Mouse (Mus musculus) embryonic fibroblast, embryonic 13.5 days (primary cell): ENCODE data around the gene Lat2. TPM values are rescaled to one million over a fixed set of nuclear protein-coding genes. Genes with fewer than 3 reads are reported as not detected.
A peak's percentile ranks its signal among the peaks of the same experiment; 100 is the strongest.
"Not testable (repeated sequence)": the region's sequence is repeated elsewhere in the genome, so short reads cannot be mapped to it uniquely, and the experiment has no call there.

ENCODE experiments used
- H3K27ac ChIP-seq: 2 replicates; pipeline ENCODE4 v1.5.1; 2012; ENCODE audit warnings: low read length, control low read depth, inconsistent platforms; ENCODE audit not compliant: insufficient read depth
- H3K4me1 ChIP-seq: 2 replicates; pipeline ENCODE4 v1.6.1; 2011; ENCODE audit warnings: low read length; ENCODE audit not compliant: control insufficient read depth, insufficient read depth
- H3K4me3 ChIP-seq: 2 replicates; pipeline ENCODE4 v1.5.1; 2011; ENCODE audit warnings: mild to moderate bottlenecking, control low read depth, low read length; ENCODE audit not compliant: insufficient read depth
- CTCF ChIP-seq: IDR thresholded peaks from 2 replicates; pipeline ENCODE4 v1.5.1; 2011; ENCODE audit warnings: mild to moderate bottlenecking, control low read depth, low read length, moderate library complexity, borderline replicate concordance; ENCODE audit not compliant: insufficient read depth
- POLR2A ChIP-seq: IDR thresholded peaks from 2 replicates; pipeline ENCODE4 v1.6.1; 2011; ENCODE audit warnings: low read depth, mild to moderate bottlenecking, control low read depth, low read length, moderate library complexity
- polyA plus RNA-seq: library from polyadenylated mRNA; stranded (reverse); fragments of >200 nt; gene quantifications from 2 replicates; pipeline ENCODE4 v1.2.4, GENCODE M21; 2011; ENCODE audit warnings: low read depth; ENCODE audit not compliant: missing spikeins, insufficient read length

Gene Lat2
- polyA plus RNA-seq: 0.40 and 2.3 TPM in 2 replicates

- TF ChIP-seq CTCF (no peak), POLR2A (no peak)
- peaks cover 8% of the 10 kb centered on the region for H3K4me1 ChIP-seq
- H3K4me3 ChIP-seq: no peak within 1 kb of the TSS
- no peak within 1 kb of the TSS for H3K27ac ChIP-seq
Measured at GRCm38 (mm10) chr5:134614802-134615201, at the start of gene Lat2. TSS of gene Lat2 (minus strand) at chr5:134615025.

- TF ChIP-seq POLR2A (no peak), CTCF (no peak)
- H3K27ac ChIP-seq: no peak overlapping the region
- no peaks in the 10 kb centered on the region for H3K4me1 ChIP-seq
- no peak overlapping the region for H3K4me3 ChIP-seq
Measured at GRCm38 (mm10) chr5:134656708-134657107, 41.9 kb upstream of the Lat2 start.

GRCm38 (mm10) chr5:134652015-134652414 is 37.2 kb upstream of the Lat2 start:
- TF ChIP-seq CTCF: no peak
- no peak for TF ChIP-seq POLR2A
- Histone ChIP-seq H3K27ac (no peak overlapping the region), H3K4me1 (no peaks in the 10 kb centered on the region)

GRCm38 (mm10) chr5:134650926-134651325 is 36.1 kb upstream of the Lat2 start:
- Histone ChIP-seq H3K4me3 (no peak overlapping the region), H3K27ac (no peak overlapping the region), H3K4me1 (no peaks in the 10 kb centered on the region)
- peak; percentile 41; the same call in 1 of the 2 replicates for TF ChIP-seq CTCF
- no peak for TF ChIP-seq POLR2A

More at GRCm38 (mm10) chr5:134652015-134652414, 37.2 kb upstream of the Lat2 start:
- H3K4me3 ChIP-seq: no peak overlapping the region

- not testable (repeated sequence) for H3K4me3 ChIP-seq, H3K27ac ChIP-seq, H3K4me1 ChIP-seq
Measured at GRCm38 (mm10) chr5:134648976-134649375, 34.2 kb upstream of the Lat2 start.

GRCm38 (mm10) chr5:134647394-134647793 is 32.6 kb upstream of the Lat2 start:
- Histone ChIP-seq H3K27ac (no peak overlapping the region), H3K4me3 (no peak overlapping the region), H3K4me1 (peaks cover 8% of the 10 kb centered on the region)
- TF ChIP-seq POLR2A (no peak), CTCF (no peak)

- Histone ChIP-seq H3K4me1 (peaks cover 8% of the 10 kb centered on the region), H3K4me3 (no peak overlapping the region), H3K27ac (no peak overlapping the region)
- no peak for TF ChIP-seq CTCF
Measured at GRCm38 (mm10) chr5:134646461-134646860, 31.6 kb upstream of the Lat2 start.

- TF ChIP-seq POLR2A: no peak
- TF ChIP-seq CTCF: no peak
- no peak overlapping the region for H3K4me3 ChIP-seq
- H3K27ac ChIP-seq: no peak overlapping the region
- H3K4me1 ChIP-seq: peaks cover 10% of the 10 kb centered on the region
Measured at GRCm38 (mm10) chr5:134644643-134645118, 29.9 kb upstream of the Lat2 start.

- H3K4me1 ChIP-seq: peaks cover 10% of the 10 kb centered on the region
- H3K4me3 ChIP-seq: no peak overlapping the region
- TF ChIP-seq CTCF (no peak), POLR2A (no peak)
- no peak overlapping the region for H3K27ac ChIP-seq
Measured at GRCm38 (mm10) chr5:134644121-134644520, 29.3 kb upstream of the Lat2 start.

GRCm38 (mm10) chr5:134640371-134640770 is 25.5 kb upstream of the Lat2 start:
- H3K4me1 ChIP-seq: peaks cover 10% of the 10 kb centered on the region
- TF ChIP-seq POLR2A (no peak), CTCF (no peak)
- H3K27ac ChIP-seq: no peak overlapping the region
- no peak overlapping the region for H3K4me3 ChIP-seq

- peaks cover 4% of the 10 kb centered on the region; the same call in 1 of the 2 replicates for H3K4me1 ChIP-seq
- TF ChIP-seq POLR2A (peak; percentile 77), CTCF (no peak)
- peak within 1 kb of the TSS; percentile 86 for H3K27ac ChIP-seq
- H3K4me3 ChIP-seq: peak within 1 kb of the TSS; percentile 98
Measured at GRCm38 (mm10) chr5:134639269-134639682, 24.5 kb upstream of the Lat2 start, which contains the start of gene Eif4h. TSS of gene Eif4h (minus strand) at chr5:134639490.
